Mouse (Mus musculus): ENCODE measurements at regions not wholly inside any gene's neighbourhood (a gene's known extent, or its start where the extent isn't known, plus 50 kb on each side); places are given as distances from the start of the nearest gene placed in this dataset.

GRCm38 (mm10) chr11:57934391-57934850 is 74.4 kb upstream of the Larp1 start:
- Histone ChIP-seq H3K4me3 (replicated peaks) (no peak overlapping the region), H3K9ac (no peak overlapping the region)
- peak; percentile 28; the same call in 1 of the 2 replicates for ATAC-seq (ENCODE audit: insufficient read depth)

GRCm38 (mm10) chr11:57933065-57933464 is 75.8 kb upstream of the Larp1 start:
- Histone ChIP-seq H3K4me1 (replicated peaks) (peaks cover 8% of the 10 kb centered on the region), H3K4me2 (no peak overlapping the region), H3K4me3 (replicated peaks) (no peak overlapping the region), H3K27ac (replicated peaks) (no peak overlapping the region), H3K9me3 (replicated peaks) (no peaks in the 10 kb centered on the region), H3K9ac (no peak overlapping the region), H3K36me3 (replicated peaks) (no peaks in the 10 kb centered on the region), H3K27me3 (peaks cover 39% of the 10 kb centered on the region)
- WGBS (ENCODE audit: insufficient replicate concordance): 15% methylated on average over 5 of the region's 5 CpGs
- no peak for ATAC-seq (ENCODE audit: insufficient read depth)

More at GRCm38 (mm10) chr11:57934391-57934850, 74.4 kb upstream of the Larp1 start:
- WGBS (ENCODE audit: insufficient replicate concordance): 12% methylated on average over 13 of the region's 13 CpGs
- Histone ChIP-seq H3K27me3 (peaks cover 26% of the 10 kb centered on the region), H3K4me2 (peak overlapping the region; percentile 54), H3K4me1 (replicated peaks) (peaks cover 8% of the 10 kb centered on the region), H3K36me3 (replicated peaks) (no peaks in the 10 kb centered on the region), H3K9me3 (replicated peaks) (no peaks in the 10 kb centered on the region), H3K27ac (replicated peaks) (no peak overlapping the region)

DNA sequence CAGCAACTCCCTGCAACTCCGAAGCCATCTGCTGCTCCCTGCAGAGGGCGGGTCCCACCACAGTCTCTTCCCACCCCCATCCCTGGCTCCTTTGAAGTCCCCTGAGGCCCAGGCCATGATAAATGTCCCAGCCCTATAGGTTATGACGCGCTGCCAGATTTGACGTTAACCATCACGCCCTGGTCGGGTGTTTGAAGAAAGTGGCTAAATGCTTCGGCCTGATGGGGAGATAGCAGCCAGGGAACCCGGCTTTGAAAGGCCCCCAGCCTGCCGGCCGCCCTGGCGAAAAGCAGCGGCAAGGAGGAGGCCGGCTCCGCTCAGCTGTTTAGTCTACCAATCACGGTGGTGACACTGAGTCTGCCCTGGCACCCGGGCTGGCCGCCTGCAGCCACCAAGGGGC is 79.4 kb upstream of the Larp1 start:
- no peaks in the 10 kb centered on the region for H3K9me3 ChIP-seq (replicated peaks)
- WGBS (ENCODE audit: insufficient replicate concordance): 11% methylated on average over 18 of the region's 18 CpGs
- H3K4me3 ChIP-seq (replicated peaks): no peak overlapping the region
- H3K36me3 ChIP-seq (replicated peaks): no peaks in the 10 kb centered on the region
- no peak overlapping the region for H3K9ac ChIP-seq
- no peak overlapping the region for H3K27ac ChIP-seq (replicated peaks)
- H3K4me1 ChIP-seq (replicated peaks): peaks cover 6% of the 10 kb centered on the region
- ATAC-seq (ENCODE audit: insufficient read depth): no peak
- no peak overlapping the region for H3K4me2 ChIP-seq
- H3K27me3 ChIP-seq: peaks cover 30% of the 10 kb centered on the region

DNA sequence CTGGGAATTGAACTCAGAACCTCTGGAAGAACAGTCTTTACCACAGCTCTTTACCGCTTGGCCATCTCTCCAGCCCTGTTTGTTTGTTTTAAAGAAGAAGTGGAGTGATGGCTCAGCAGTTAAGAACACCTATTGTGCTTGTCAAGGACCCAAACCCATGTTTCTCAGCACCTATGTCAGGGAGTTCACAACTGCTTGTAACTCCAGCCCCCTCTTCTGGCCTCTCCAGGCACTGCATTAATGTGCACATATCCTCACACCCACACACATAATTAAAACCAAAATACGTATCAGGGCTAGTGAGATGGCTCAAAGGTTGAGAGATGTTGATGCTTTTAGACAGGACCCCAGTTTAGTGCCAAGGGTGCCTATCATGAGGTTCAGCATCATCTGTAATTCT is 87.6 kb upstream of the Hand1 start:
- 74% methylated on average over 2 of the region's 2 CpGs for WGBS (ENCODE audit: insufficient replicate concordance)
- Histone ChIP-seq H3K27me3 (no peaks in the 10 kb centered on the region), H3K9me3 (replicated peaks) (no peaks in the 10 kb centered on the region), H3K9ac (no peak overlapping the region), H3K4me1 (replicated peaks) (peaks cover 4% of the 10 kb centered on the region; the same call in 1 of the 2 replicates), H3K36me3 (replicated peaks) (no peaks in the 10 kb centered on the region), H3K27ac (replicated peaks) (no peak overlapping the region), H3K4me3 (replicated peaks) (no peak overlapping the region), H3K4me2 (no peak overlapping the region)
- no peak for ATAC-seq (ENCODE audit: insufficient read depth)

GRCm38 (mm10) chr11:57918447-57919059 is 85.9 kb upstream of the Hand1 start:
- WGBS (ENCODE audit: insufficient replicate concordance): 70% methylated on average over 18 of the region's 18 CpGs
- H3K27ac ChIP-seq (replicated peaks): no peak overlapping the region
- no peak for ATAC-seq (ENCODE audit: insufficient read depth)

DNA sequence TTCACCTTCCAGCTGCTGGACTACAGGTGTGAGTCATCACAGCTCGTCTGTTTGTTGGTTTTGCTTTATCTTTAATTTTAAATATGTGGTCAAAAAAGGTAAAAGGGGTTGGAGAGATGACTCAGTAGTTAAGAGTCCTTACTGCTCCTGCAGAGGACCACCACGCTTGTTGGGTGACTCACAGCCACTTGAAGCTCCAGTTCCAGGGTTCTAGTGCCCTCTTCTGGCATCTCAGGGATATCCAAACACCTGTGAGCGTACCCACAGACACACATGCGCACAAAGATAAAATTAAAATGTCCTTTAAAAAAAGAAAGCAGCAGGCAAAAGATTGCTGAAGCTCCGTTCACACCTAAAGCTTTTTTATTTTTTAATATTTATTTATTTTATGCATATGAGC is 85.4 kb upstream of the Hand1 start:
- Histone ChIP-seq H3K4me2 (no peak overlapping the region), H3K9ac (no peak overlapping the region), H3K9me3 (replicated peaks) (no peaks in the 10 kb centered on the region), H3K36me3 (replicated peaks) (no peaks in the 10 kb centered on the region), H3K4me3 (replicated peaks) (no peak overlapping the region), H3K27me3 (no peaks in the 10 kb centered on the region), H3K27ac (replicated peaks) (no peak overlapping the region), H3K4me1 (replicated peaks) (peaks cover 4% of the 10 kb centered on the region; the same call in 1 of the 2 replicates)
- 48% methylated on average over 5 of the region's 5 CpGs for WGBS (ENCODE audit: insufficient replicate concordance)
- ATAC-seq (ENCODE audit: insufficient read depth): no peak

More at GRCm38 (mm10) chr11:57918447-57919059, 85.9 kb upstream of the Hand1 start:
- H3K4me3 ChIP-seq (replicated peaks): no peak overlapping the region
- no peaks in the 10 kb centered on the region for H3K27me3 ChIP-seq
- H3K4me1 ChIP-seq (replicated peaks): peaks cover 4% of the 10 kb centered on the region; the same call in 1 of the 2 replicates
- no peak overlapping the region for H3K9ac ChIP-seq
- no peaks in the 10 kb centered on the region for H3K9me3 ChIP-seq (replicated peaks)
- H3K36me3 ChIP-seq (replicated peaks): no peaks in the 10 kb centered on the region
- H3K4me2 ChIP-seq: no peak overlapping the region

DNA sequence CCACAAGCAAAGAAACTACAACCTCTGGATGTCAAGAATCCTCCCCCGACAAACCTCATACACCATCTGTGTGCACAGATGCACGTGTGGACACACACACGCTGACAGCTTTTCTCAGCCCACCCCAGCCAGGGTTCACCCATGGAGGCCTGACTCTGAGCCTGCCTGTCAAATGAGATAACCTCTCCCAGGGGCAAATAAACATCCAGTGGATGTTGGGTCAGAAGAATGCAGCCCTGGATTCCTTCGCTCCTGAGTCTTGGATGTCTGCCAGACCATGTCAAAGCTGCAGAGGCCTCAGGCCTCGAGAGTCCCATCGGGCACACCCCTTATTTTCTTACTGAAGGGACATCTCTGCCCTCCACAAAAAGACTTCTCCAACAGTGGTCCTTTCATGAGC is 83.4 kb upstream of the Hand1 start:
- H3K4me1 ChIP-seq (replicated peaks): peaks cover 4% of the 10 kb centered on the region; the same call in 1 of the 2 replicates
- H3K4me3 ChIP-seq (replicated peaks): no peak overlapping the region
- H3K4me2 ChIP-seq: no peak overlapping the region
- no peak overlapping the region for H3K27ac ChIP-seq (replicated peaks)
- no peak overlapping the region for H3K9ac ChIP-seq
- 29% methylated on average over 6 of the region's 6 CpGs for WGBS (ENCODE audit: insufficient replicate concordance)
- no peaks in the 10 kb centered on the region for H3K27me3 ChIP-seq
- no peak for ATAC-seq (ENCODE audit: insufficient read depth)
- no peaks in the 10 kb centered on the region for H3K9me3 ChIP-seq (replicated peaks)
- H3K36me3 ChIP-seq (replicated peaks): no peaks in the 10 kb centered on the region

- Histone ChIP-seq H3K4me2 (no peak overlapping the region), H3K4me3 (replicated peaks) (no peak overlapping the region), H3K27ac (replicated peaks) (no peak overlapping the region), H3K9ac (no peak overlapping the region), H3K36me3 (replicated peaks) (no peaks in the 10 kb centered on the region), H3K9me3 (replicated peaks) (no peaks in the 10 kb centered on the region), H3K27me3 (no peaks in the 10 kb centered on the region), H3K4me1 (replicated peaks) (peaks cover 4% of the 10 kb centered on the region; the same call in 1 of the 2 replicates)
- WGBS (ENCODE audit: insufficient replicate concordance): 47% methylated on average over 3 of the region's 3 CpGs
- ATAC-seq (ENCODE audit: insufficient read depth): no peak
Observed at GRCm38 (mm10) chr11:57913801-57914560, 81.4 kb upstream of the Hand1 start.

GRCm38 (mm10) chr11:57913020-57913699 is 80.5 kb upstream of the Hand1 start:
- H3K27ac ChIP-seq (replicated peaks): no peak overlapping the region
- no peak for ATAC-seq (ENCODE audit: insufficient read depth)
- H3K4me1 ChIP-seq (replicated peaks): peaks cover 4% of the 10 kb centered on the region; the same call in 1 of the 2 replicates
- no peaks in the 10 kb centered on the region for H3K27me3 ChIP-seq
- no peak overlapping the region for H3K9ac ChIP-seq
- no peak overlapping the region for H3K4me3 ChIP-seq (replicated peaks)
- no peak overlapping the region for H3K4me2 ChIP-seq
- H3K36me3 ChIP-seq (replicated peaks): no peaks in the 10 kb centered on the region
- 14% methylated on average over 14 of the region's 14 CpGs for WGBS (ENCODE audit: insufficient replicate concordance)
- no peaks in the 10 kb centered on the region for H3K9me3 ChIP-seq (replicated peaks)

GRCm38 (mm10) chr11:57911698-57912283 is 79.2 kb upstream of the Hand1 start:
- ATAC-seq (ENCODE audit: insufficient read depth): no peak
- 12% methylated on average over 10 of the region's 10 CpGs for WGBS (ENCODE audit: insufficient replicate concordance)

GRCm38 (mm10) chr11:57904216-57904615 is 71.6 kb upstream of the Hand1 start:
- H3K9ac ChIP-seq: no peak overlapping the region
- no peak overlapping the region for H3K4me2 ChIP-seq
- no peaks in the 10 kb centered on the region for H3K36me3 ChIP-seq (replicated peaks)
- no peak overlapping the region for H3K4me3 ChIP-seq (replicated peaks)
- no peaks in the 10 kb centered on the region for H3K27me3 ChIP-seq
- no peaks in the 10 kb centered on the region for H3K9me3 ChIP-seq (replicated peaks)
- 25% methylated on average over 9 of the region's 9 CpGs for WGBS (ENCODE audit: insufficient replicate concordance)
- no peak overlapping the region for H3K27ac ChIP-seq (replicated peaks)
- no peak for ATAC-seq (ENCODE audit: insufficient read depth)
- H3K4me1 ChIP-seq (replicated peaks): no peaks in the 10 kb centered on the region

More at GRCm38 (mm10) chr11:57911698-57912283, 79.2 kb upstream of the Hand1 start:
- H3K27me3 ChIP-seq: no peaks in the 10 kb centered on the region
- H3K9me3 ChIP-seq (replicated peaks): no peaks in the 10 kb centered on the region
- H3K9ac ChIP-seq: no peak overlapping the region
- no peaks in the 10 kb centered on the region for H3K36me3 ChIP-seq (replicated peaks)
- H3K4me1 ChIP-seq (replicated peaks): peaks cover 4% of the 10 kb centered on the region; the same call in 1 of the 2 replicates
- no peak overlapping the region for H3K27ac ChIP-seq (replicated peaks)
- H3K4me3 ChIP-seq (replicated peaks): no peak overlapping the region
- H3K4me2 ChIP-seq: no peak overlapping the region

All from liver, embryonic 15.5 days (tissue).